In genomic region chr7:45078513-45078912, GRCm38 (mm10) we compare ENCODE assay signal across 8 mouse cellular contexts. TPM values are rescaled to one million over a fixed set of nuclear protein-coding genes. Genes with fewer than 3 reads are reported as not detected.
DNase-seq lines count a peak whose midpoint lies in the region; ATAC-seq and TF ChIP-seq lines count a peak whose summit lies in the region.

No protein-coding gene starts in this region.

- H3K27me3 ChIP-seq in embryonic facial prominence, embryonic 14.5 days (replicated peaks; ENCODE audit: control insufficient read depth, insufficient read depth, low read length): no peaks in the 10 kb centered on the region
- no peaks in the 10 kb centered on the region for H3K27me3 ChIP-seq in hindbrain, postnatal 0 days (ENCODE audit: insufficient read depth, low read length)
- H3K27me3 ChIP-seq in lung, embryonic 14.5 days (ENCODE audit: insufficient read depth, low read length): no peaks in the 10 kb centered on the region

- peaks cover 56% of the 10 kb centered on the region for H3K36me3 ChIP-seq in embryonic facial prominence, embryonic 14.5 days (ENCODE audit: control insufficient read depth, insufficient read depth, low read length)
- peaks cover 21% of the 10 kb centered on the region for H3K36me3 ChIP-seq in hindbrain, postnatal 0 days (ENCODE audit: insufficient read depth, low read length)
- H3K36me3 ChIP-seq in lung, embryonic 14.5 days (ENCODE audit: insufficient read depth): peaks cover 63% of the 10 kb centered on the region

- ATAC-seq in embryonic facial prominence, embryonic 14.5 days (ENCODE audit: low read depth): no peak
- no peak for ATAC-seq in hindbrain, postnatal 0 days
- ATAC-seq in lung, embryonic 14.5 days (ENCODE audit: insufficient read depth): 0 out of 2 replicates have a peak, but pooled peaks have one; percentile 5

- 37% methylated on average over 9 of the region's 9 CpGs for WGBS in embryonic facial prominence, embryonic 14.5 days
- WGBS in hindbrain, postnatal 0 days: 39% methylated on average over 9 of the region's 9 CpGs
- WGBS in lung, embryonic 14.5 days: 27% methylated on average over 9 of the region's 9 CpGs
- 47% methylated on average over 9 of the region's 9 CpGs for WGBS in olfactory bulb, adult 2 months

- H3K27ac ChIP-seq in left cerebral cortex, adult 2 months: no peak overlapping the region
- no peak overlapping the region for H3K27ac ChIP-seq in embryonic facial prominence, embryonic 14.5 days (replicated peaks; ENCODE audit: low read depth, low read length)
- no peak overlapping the region for H3K27ac ChIP-seq in hindbrain, postnatal 0 days
- no peak overlapping the region for H3K27ac ChIP-seq in lung, embryonic 14.5 days (ENCODE audit: low read depth)
- no peak overlapping the region for H3K27ac ChIP-seq in olfactory bulb, adult 2 months (ENCODE audit: insufficient read depth, low read depth, low read length)

- no peak overlapping the region for H3K9ac ChIP-seq in embryonic facial prominence, embryonic 14.5 days (ENCODE audit: low read depth, low read length)
- no peak overlapping the region for H3K9ac ChIP-seq in hindbrain, postnatal 0 days (replicated peaks; ENCODE audit: low read length)
- no peak overlapping the region for H3K9ac ChIP-seq in lung, embryonic 14.5 days

- no peak for TF ChIP-seq POLR2A in olfactory bulb, adult 2 months (IDR thresholded peaks at IDR 0.05; ENCODE audit: insufficient read depth, low read depth, low read length)

- peak; percentile 80 for TF ChIP-seq CTCF in left cerebral cortex, adult 2 months (IDR thresholded peaks at IDR 0.05)
- peak; percentile 83 for TF ChIP-seq CTCF in hindbrain, postnatal 0 days (IDR thresholded peaks at IDR 0.05; ENCODE audit: low read depth)
- TF ChIP-seq CTCF in lung, embryonic 14.5 days (IDR thresholded peaks at IDR 0.05; ENCODE audit: low read depth): peak; percentile 88
- peak; percentile 42; the same call in 1 of the 2 replicates for TF ChIP-seq CTCF in olfactory bulb, adult 2 months (IDR thresholded peaks at IDR 0.05; ENCODE audit: insufficient read depth, low read depth, low read length)

- H3K9me3 ChIP-seq in embryonic facial prominence, embryonic 14.5 days (ENCODE audit: control insufficient read depth, low read length): no peaks in the 10 kb centered on the region
- no peaks in the 10 kb centered on the region for H3K9me3 ChIP-seq in hindbrain, postnatal 0 days (ENCODE audit: low read length)
- no peaks in the 10 kb centered on the region for H3K9me3 ChIP-seq in lung, embryonic 14.5 days (ENCODE audit: low read depth, low read length)

- peaks cover 4% of the 10 kb centered on the region; the same call in 1 of the 2 replicates for H3K4me1 ChIP-seq in embryonic facial prominence, embryonic 14.5 days (ENCODE audit: control insufficient read depth, insufficient read depth, low read length)
- no peaks in the 10 kb centered on the region for H3K4me1 ChIP-seq in hindbrain, postnatal 0 days (ENCODE audit: insufficient read depth, low read length)
- no peaks in the 10 kb centered on the region for H3K4me1 ChIP-seq in lung, embryonic 14.5 days (ENCODE audit: insufficient read depth)
- peaks cover 10% of the 10 kb centered on the region; the same call in 1 of the 2 replicates for H3K4me1 ChIP-seq in olfactory bulb, adult 2 months (ENCODE audit: control insufficient read depth, insufficient read depth, low read length)

- DNase-seq in left cerebral cortex, adult 2 months (ENCODE audit: extremely low spot score in 1 of 2, low spot score in 2 of 2): peak; percentile 50 to 67
- DNase-seq in left cerebral cortex, adult 11 months (ENCODE audit: low spot score): no peak
- DNase-seq in adrenal gland, postnatal 36 days: peak; percentile 85 to 87
- DNase-seq in embryonic facial prominence, embryonic 14.5 days (ENCODE audit: low spot score): peak; percentile 82
- DNase-seq in hindbrain, postnatal 0 days (ENCODE audit: low spot score): peak; percentile 79
- peak; percentile 91 for DNase-seq in lung, embryonic 14.5 days
- peak; percentile 76 for DNase-seq in thymus, postnatal 25 days

- H3K4me3 ChIP-seq in left cerebral cortex, adult 2 months: no peak overlapping the region
- H3K4me3 ChIP-seq in embryonic facial prominence, embryonic 14.5 days (ENCODE audit: low read depth, low read length): no peak overlapping the region
- H3K4me3 ChIP-seq in hindbrain, postnatal 0 days (ENCODE audit: low read length): no peak overlapping the region
- no peak overlapping the region for H3K4me3 ChIP-seq in lung, embryonic 14.5 days (ENCODE audit: low read depth, low read length)
- H3K4me3 ChIP-seq in olfactory bulb, adult 2 months (ENCODE audit: insufficient read depth, low read depth, low read length): no peak overlapping the region

- intact Hi-C loops in left cerebral cortex, adult 2 months (cut with DNase I): no loop called here

- H3K4me2 ChIP-seq in embryonic facial prominence, embryonic 14.5 days (ENCODE audit: low read depth, low read length): no peak overlapping the region
- H3K4me2 ChIP-seq in hindbrain, postnatal 0 days (ENCODE audit: low read depth, low read length): no peak overlapping the region
- no peak overlapping the region for H3K4me2 ChIP-seq in lung, embryonic 14.5 days

RNA-seq across cellular contexts. Expression of gene Rcn3, which starts 13.5 kb away (rescaled TPM):
- 1 to 10 TPM; 4.9 to 5.6 TPM for total RNA-seq in left cerebral cortex, adult 2 months (2021)
- total RNA-seq in adrenal gland, postnatal 36 days (2021): 10 to 100 TPM; 32.2 to 38.3 TPM
- 587 and 592 TPM in 2 replicates for polyA plus RNA-seq in embryonic facial prominence, embryonic 14.5 days (2014; fragmentation: Nextera tagmentation; extraction: Ambion mirVana)
- total RNA-seq in hindbrain, postnatal 0 days (2014; rRNA removed): 42.9 and 45.1 TPM in 2 replicates
- 39.3 and 42.0 TPM in 2 replicates for polyA plus RNA-seq in hindbrain, postnatal 0 days (2015; fragmentation: Nextera tagmentation; extraction: Ambion mirVana)
- 344 and 360 TPM in 2 replicates for polyA plus RNA-seq in lung, embryonic 14.5 days (2014; fragmentation: Nextera tagmentation; extraction: Ambion mirVana)
- polyA plus RNA-seq in olfactory bulb, adult 2 months (2012; ENCODE audit: insufficient read depth, insufficient read length, low replicate concordance, missing spikeins): not detected in 2 replicates

RNA-seq across cellular contexts. Expression of gene Prrg2, which starts 16.0 kb away (rescaled TPM):
- total RNA-seq in left cerebral cortex, adult 2 months (2021): 10 to 100 TPM in 1 of 2 experiments, 1 to 10 TPM in 1; 9.0 to 10.4 TPM
- 10 to 100 TPM; 18.1 to 20.5 TPM for total RNA-seq in adrenal gland, postnatal 36 days (2021)
- polyA plus RNA-seq in embryonic facial prominence, embryonic 14.5 days (2014; fragmentation: Nextera tagmentation; extraction: Ambion mirVana): 20.9 and 22.2 TPM in 2 replicates
- total RNA-seq in hindbrain, postnatal 0 days (2014; rRNA removed): 10.5 and 12.4 TPM in 2 replicates
- 15.3 and 17.2 TPM in 2 replicates for polyA plus RNA-seq in hindbrain, postnatal 0 days (2015; fragmentation: Nextera tagmentation; extraction: Ambion mirVana)
- polyA plus RNA-seq in lung, embryonic 14.5 days (2014; fragmentation: Nextera tagmentation; extraction: Ambion mirVana): 18.1 and 19.2 TPM in 2 replicates
- polyA plus RNA-seq in olfactory bulb, adult 2 months (2012; ENCODE audit: insufficient read depth, insufficient read length, low replicate concordance, missing spikeins): not detected in 2 replicates

RNA-seq across cellular contexts. Expression of gene Nosip, which starts 16.3 kb away (rescaled TPM):
- total RNA-seq in left cerebral cortex, adult 2 months (2021): 10 to 100 TPM; 53.6 to 55.6 TPM
- 10 to 100 TPM; 50.5 to 65.3 TPM for total RNA-seq in adrenal gland, postnatal 36 days (2021)
- polyA plus RNA-seq in embryonic facial prominence, embryonic 14.5 days (2014; fragmentation: Nextera tagmentation; extraction: Ambion mirVana): 59.1 and 63.3 TPM in 2 replicates
- 72.9 and 83.1 TPM in 2 replicates for total RNA-seq in hindbrain, postnatal 0 days (2014; rRNA removed)
- 64.5 and 67.4 TPM in 2 replicates for polyA plus RNA-seq in hindbrain, postnatal 0 days (2015; fragmentation: Nextera tagmentation; extraction: Ambion mirVana)
- polyA plus RNA-seq in lung, embryonic 14.5 days (2014; fragmentation: Nextera tagmentation; extraction: Ambion mirVana): 68.6 and 71.9 TPM in 2 replicates
- not detected in 2 replicates for polyA plus RNA-seq in olfactory bulb, adult 2 months (2012; ENCODE audit: insufficient read depth, insufficient read length, low replicate concordance, missing spikeins)

RNA-seq across cellular contexts. Expression of gene Fcgrt, which starts 25.1 kb away (rescaled TPM):
- total RNA-seq in left cerebral cortex, adult 2 months (2021): 10 to 100 TPM; 16.7 to 23.4 TPM
- 100 to 1,000 TPM; 116 to 138 TPM for total RNA-seq in adrenal gland, postnatal 36 days (2021)
- polyA plus RNA-seq in embryonic facial prominence, embryonic 14.5 days (2014; fragmentation: Nextera tagmentation; extraction: Ambion mirVana): 120 and 129 TPM in 2 replicates
- total RNA-seq in hindbrain, postnatal 0 days (2014; rRNA removed): 32.9 and 43.6 TPM in 2 replicates
- 43.8 and 45.9 TPM in 2 replicates for polyA plus RNA-seq in hindbrain, postnatal 0 days (2015; fragmentation: Nextera tagmentation; extraction: Ambion mirVana)
- polyA plus RNA-seq in lung, embryonic 14.5 days (2014; fragmentation: Nextera tagmentation; extraction: Ambion mirVana): 56.4 and 57.0 TPM in 2 replicates
- polyA plus RNA-seq in olfactory bulb, adult 2 months (2012; ENCODE audit: insufficient read depth, insufficient read length, low replicate concordance, missing spikeins): not detected in 2 replicates

RNA-seq across cellular contexts. Expression of gene Prr12, which starts 25.8 kb away (rescaled TPM):
- 10 to 100 TPM; 70.0 to 73.4 TPM for total RNA-seq in left cerebral cortex, adult 2 months (2021)
- total RNA-seq in adrenal gland, postnatal 36 days (2021): 10 to 100 TPM; 47.7 to 59.7 TPM
- polyA plus RNA-seq in embryonic facial prominence, embryonic 14.5 days (2014; fragmentation: Nextera tagmentation; extraction: Ambion mirVana): 12.8 and 13.7 TPM in 2 replicates
- total RNA-seq in hindbrain, postnatal 0 days (2014; rRNA removed): 14.0 and 18.1 TPM in 2 replicates
- 7.5 and 9.2 TPM in 2 replicates for polyA plus RNA-seq in hindbrain, postnatal 0 days (2015; fragmentation: Nextera tagmentation; extraction: Ambion mirVana)
- polyA plus RNA-seq in lung, embryonic 14.5 days (2014; fragmentation: Nextera tagmentation; extraction: Ambion mirVana): 14.2 and 16.2 TPM in 2 replicates
- not detected in 2 replicates for polyA plus RNA-seq in olfactory bulb, adult 2 months (2012; ENCODE audit: insufficient read depth, insufficient read length, low replicate concordance, missing spikeins)

Comparison
In these comparisons a context has a peak if more than half of its experiments do, and no peak if none do; other contexts are left out.
1. RNA of gene Rcn3, which starts 13.5 kb away (polyA plus RNA-seq): 587 to 592 TPM in embryonic facial prominence, embryonic 14.5 days, 344 to 360 TPM in lung, embryonic 14.5 days and 39.3 to 42.0 TPM in hindbrain, postnatal 0 days; not detected in olfactory bulb, adult 2 months; every median in the first group is over 10 times any median in the second.
2. RNA of gene Prrg2, which starts 16.0 kb away (polyA plus RNA-seq): 20.9 to 22.2 TPM in embryonic facial prominence, embryonic 14.5 days, 18.1 to 19.2 TPM in lung, embryonic 14.5 days and 15.3 to 17.2 TPM in hindbrain, postnatal 0 days; not detected in olfactory bulb, adult 2 months; every median in the first group is over 10 times any median in the second.
3. Peak in every context shown above with its lines, with median percentiles within 50 percentile points of each other: CTCF ChIP-seq.